Mouse (Mus musculus) embryonic facial prominence, embryonic 13.5 days (tissue): Measurements from ENCODE around the gene BC049715. TPM values are rescaled to one million over a fixed set of nuclear protein-coding genes. Genes with fewer than 3 reads are reported as not detected.
"Not testable (repeated sequence)": the region's sequence is repeated elsewhere in the genome, so short reads cannot be mapped to it uniquely, and the experiment has no call there.

Source experiments
- ATAC-seq: fragments of 200-750 bp; cut with Nextera tagmentation; 2 replicates; pipeline ENCODE4 v1.8.0; 2017; ENCODE audit warnings: low read depth; ENCODE audit not compliant: insufficient number of reproducible peaks, insufficient read depth, low FRiP score, low TSS enrichment
- H3K27ac ChIP-seq: fragments of 300-500 bp; sonication (generic); 2 replicates; pipeline ENCODE4 v1.5.1; 2015; ENCODE audit warnings: moderate library complexity, mild to moderate bottlenecking, inconsistent platforms
- H3K27me3 ChIP-seq: fragments of 300-500 bp; sonication (generic); 2 replicates; pipeline ENCODE4 v1.6.1; 2015; ENCODE audit warnings: mild to moderate bottlenecking, inconsistent platforms
- H3K36me3 ChIP-seq: fragments of 300-500 bp; sonication (generic); 2 replicates; pipeline ENCODE4 v1.6.1; 2015; ENCODE audit warnings: mild to moderate bottlenecking, inconsistent platforms
- H3K4me1 ChIP-seq: fragments of 300-500 bp; sonication (generic); 2 replicates; pipeline ENCODE4 v1.6.1; 2015; ENCODE audit warnings: inconsistent platforms
- H3K4me2 ChIP-seq: fragments of 300-500 bp; sonication (generic); 2 replicates; pipeline ENCODE4 v1.6.1; 2015; ENCODE audit warnings: moderate library complexity, mild to moderate bottlenecking, inconsistent platforms
- H3K4me3 ChIP-seq: fragments of 300-500 bp; sonication (generic); 2 replicates; pipeline ENCODE4 v1.5.1; 2015; ENCODE audit warnings: mild to moderate bottlenecking, inconsistent platforms
- H3K9ac ChIP-seq: fragments of 300-500 bp; sonication (generic); 2 replicates; pipeline ENCODE4 v1.6.1; 2015; ENCODE audit warnings: mild to moderate bottlenecking, inconsistent platforms
- H3K9me3 ChIP-seq: fragments of 300-500 bp; sonication (generic); 2 replicates; pipeline ENCODE4 v1.6.1; 2016; ENCODE audit warnings: inconsistent platforms
- WGBS: fragments of 180-500 bp; shearing (Covaris S2); methylation state at CpG from one replicate; pipeline ENCODE4 v1.1.7; 2015; ENCODE audit warnings: mixed read lengths; 5-methylcytosine and 5-hydroxymethylcytosine counted together
- microRNA-seq: library from miRNA; unstranded; fragments of <30 nt; microRNA quantifications from one replicate; pipeline ENCODE4, GENCODE M21; 2016
- polyA plus RNA-seq: library from polyadenylated mRNA; unstranded; fragments of >200 nt; fragmentation: Nextera tagmentation; extraction: Ambion mirVana; gene quantifications from 2 replicates; pipeline ENCODE4 v1.2.1, GENCODE M21; 2015

BC049715 gene
- polyA plus RNA-seq, 1 experiment from 2014 or later = 4.3 TPM

DNA sequence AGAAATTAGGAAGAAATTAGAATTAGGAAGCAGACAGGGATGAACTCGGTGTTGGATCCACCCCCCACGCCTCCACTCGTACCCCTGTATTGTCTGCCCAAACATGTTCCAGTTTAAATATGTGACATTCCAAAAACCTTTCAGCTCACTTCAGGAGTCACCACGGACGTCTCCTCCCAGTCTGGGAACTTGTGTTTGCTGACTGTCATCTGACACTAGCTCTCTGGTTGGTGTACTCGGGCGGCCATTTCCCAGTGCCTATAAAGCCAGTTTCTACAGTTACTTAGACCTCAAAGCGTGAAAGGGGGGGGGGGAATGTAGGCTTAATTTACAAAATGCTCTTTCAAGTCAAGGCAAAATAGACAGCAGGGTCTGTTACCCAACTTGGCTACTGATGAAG, 54.3 kb downstream of the BC049715 start:
- Histone ChIP-seq H3K27ac (peak overlapping the region; percentile 57; the same call in 1 of the 2 replicates), H3K4me2 (no peak overlapping the region), H3K36me3 (no peaks in the 10 kb centered on the region), H3K9me3 (no peaks in the 10 kb centered on the region), H3K4me3 (no peak overlapping the region), H3K27me3 (no peaks in the 10 kb centered on the region), H3K9ac (no peak overlapping the region), H3K4me1 (peaks cover 9% of the 10 kb centered on the region; the same call in 1 of the 2 replicates)
- 40% methylated on average over 8 of the region's 8 CpGs for WGBS
- no peak for ATAC-seq

DNA sequence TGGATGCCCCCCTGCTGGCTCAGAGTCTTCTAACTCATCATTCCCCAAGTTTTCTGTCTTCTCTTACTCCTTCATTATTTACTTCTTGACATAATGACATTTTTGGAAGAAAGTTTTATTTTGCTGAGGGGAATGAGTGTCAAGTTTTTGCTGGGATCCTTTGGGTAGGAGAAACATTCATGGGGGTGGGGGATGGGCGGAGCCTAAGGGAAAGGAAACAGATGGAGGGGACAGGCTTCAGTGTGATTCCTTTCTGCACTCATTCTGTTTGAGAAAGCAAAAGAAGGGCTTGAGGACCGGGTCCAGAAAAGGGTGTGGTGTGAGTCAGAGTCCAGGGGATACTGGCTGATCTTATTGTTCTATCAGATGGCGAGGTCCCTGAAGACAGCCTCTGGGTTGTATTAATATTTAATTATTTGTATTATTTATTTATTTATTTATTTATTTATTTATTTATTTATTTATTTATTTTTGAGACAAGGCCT, 56.0 kb downstream of the BC049715 start:
- 84% methylated on average over 3 of the region's 3 CpGs for WGBS
- no peak overlapping the region for H3K4me3 ChIP-seq

DNA sequence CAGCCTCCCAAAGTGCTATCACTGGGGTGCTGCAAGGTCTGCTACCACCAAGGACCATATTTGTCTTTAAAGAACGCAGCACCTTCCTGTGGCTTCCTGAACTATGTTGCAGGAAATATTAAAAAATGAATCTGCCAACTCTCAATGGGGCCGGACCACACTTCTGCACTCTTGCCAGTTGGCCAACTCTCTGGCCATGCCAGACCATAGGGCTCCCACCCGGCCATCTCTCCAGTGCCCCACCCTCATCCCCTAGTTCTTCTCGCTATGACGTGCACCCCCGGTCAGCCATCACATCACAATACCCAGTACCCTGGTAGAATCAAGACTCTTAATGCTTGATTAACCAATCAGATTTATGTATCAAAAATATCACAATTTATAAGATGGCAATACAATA, 56.5 kb downstream of the BC049715 start:
- no peak overlapping the region for H3K4me3 ChIP-seq
- no peak overlapping the region for H3K27ac ChIP-seq
- ATAC-seq = no peak
- H3K4me2 ChIP-seq = no peak overlapping the region
- 96% methylated on average over 6 of the region's 6 CpGs for WGBS
- H3K27me3 ChIP-seq = no peaks in the 10 kb centered on the region
- H3K36me3 ChIP-seq = no peaks in the 10 kb centered on the region
- peaks cover 9% of the 10 kb centered on the region; the same call in 1 of the 2 replicates for H3K4me1 ChIP-seq
- no peaks in the 10 kb centered on the region for H3K9me3 ChIP-seq
- H3K9ac ChIP-seq = no peak overlapping the region

More for the DNA sequence above, 56.0 kb downstream of the BC049715 start:
- Histone ChIP-seq H3K9me3 (no peaks in the 10 kb centered on the region), H3K36me3 (no peaks in the 10 kb centered on the region), H3K27me3 (no peaks in the 10 kb centered on the region), H3K27ac (0 out of 2 replicates have a peak overlapping the region, but pooled peaks have one; percentile 4), H3K9ac (no peak overlapping the region), H3K4me1 (peaks cover 9% of the 10 kb centered on the region; the same call in 1 of the 2 replicates), H3K4me2 (no peak overlapping the region)
- no peak for ATAC-seq

DNA sequence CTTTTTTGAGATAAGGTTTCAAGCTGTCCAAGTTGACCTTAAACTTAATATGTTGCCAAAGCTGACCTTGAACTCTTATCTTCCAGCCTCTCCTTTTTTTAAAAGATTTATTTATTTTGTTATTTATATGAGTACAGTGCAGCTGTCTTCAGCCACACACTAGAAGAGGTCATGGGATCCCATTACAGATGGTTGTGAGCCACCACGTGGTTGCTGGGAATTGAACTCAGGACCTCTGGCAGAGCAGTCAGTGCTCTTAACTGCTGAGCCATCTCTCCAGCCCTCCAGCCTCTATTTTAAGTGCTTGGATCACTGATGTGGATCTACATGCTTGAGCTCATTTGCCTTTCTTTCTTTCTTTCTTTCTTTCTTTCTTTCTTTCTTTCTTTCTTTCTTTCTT, 57.3 kb downstream of the BC049715 start:
- not testable (repeated sequence) for ATAC-seq, H3K4me3 ChIP-seq, H3K4me1 ChIP-seq, H3K27me3 ChIP-seq, H3K36me3 ChIP-seq, H3K9ac ChIP-seq, H3K27ac ChIP-seq, H3K4me2 ChIP-seq, H3K9me3 ChIP-seq
- WGBS = 44% methylated on average over 1 of the region's 1 CpGs

DNA sequence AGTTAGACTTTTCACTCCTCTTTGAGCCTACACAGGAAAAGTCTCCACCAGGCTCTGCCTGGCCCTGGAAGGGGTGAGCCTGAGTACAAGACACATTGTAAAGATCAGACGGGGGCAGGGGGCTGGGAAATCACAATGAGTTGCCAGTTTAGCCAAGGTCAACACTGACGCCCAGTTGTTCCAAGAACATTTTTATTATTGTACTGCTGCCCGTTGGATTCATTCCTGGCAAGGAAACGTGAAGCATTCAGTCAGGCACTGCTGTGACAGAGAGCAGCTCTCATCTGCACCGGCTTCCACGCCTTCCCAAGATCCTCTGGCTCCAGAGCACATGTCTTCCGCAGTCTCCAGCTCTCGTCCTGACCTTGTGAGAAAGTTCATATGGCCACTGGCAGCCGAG, 60.4 kb downstream of the BC049715 start:
- H3K27me3 ChIP-seq = no peaks in the 10 kb centered on the region
- no peaks in the 10 kb centered on the region for H3K4me1 ChIP-seq
- no peaks in the 10 kb centered on the region for H3K9me3 ChIP-seq
- no peak overlapping the region for H3K27ac ChIP-seq
- no peak for ATAC-seq
- no peak overlapping the region for H3K9ac ChIP-seq
- H3K4me3 ChIP-seq = no peak overlapping the region
- no peaks in the 10 kb centered on the region for H3K36me3 ChIP-seq
- WGBS = 72% methylated on average over 9 of the region's 9 CpGs
- no peak overlapping the region for H3K4me2 ChIP-seq

DNA sequence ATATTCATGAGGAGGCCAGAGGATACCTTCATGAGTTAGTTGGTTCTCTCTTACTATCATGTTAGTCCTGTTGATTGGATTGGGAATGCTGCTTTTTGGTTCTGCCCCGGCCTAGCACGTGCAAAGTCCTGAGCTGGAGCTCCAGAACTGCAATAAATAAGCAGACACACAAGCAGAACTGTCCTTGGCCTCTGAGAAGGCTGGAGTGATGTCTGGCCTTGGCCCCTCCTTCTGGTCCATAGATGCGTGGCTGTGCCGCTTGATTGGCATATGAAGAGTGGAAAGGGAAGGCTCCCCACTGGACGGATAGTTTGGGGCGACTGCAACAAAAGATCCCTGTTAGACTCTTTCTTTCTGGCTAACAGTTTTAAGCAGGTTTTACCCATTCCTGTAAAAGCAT, 61.6 kb downstream of the BC049715 start:
- no peak for ATAC-seq
- Histone ChIP-seq H3K9me3 (no peaks in the 10 kb centered on the region), H3K27ac (no peak overlapping the region), H3K27me3 (no peaks in the 10 kb centered on the region), H3K4me2 (no peak overlapping the region), H3K4me1 (no peaks in the 10 kb centered on the region), H3K36me3 (no peaks in the 10 kb centered on the region), H3K4me3 (no peak overlapping the region), H3K9ac (no peak overlapping the region)
- WGBS = 88% methylated on average over 6 of the region's 6 CpGs

DNA sequence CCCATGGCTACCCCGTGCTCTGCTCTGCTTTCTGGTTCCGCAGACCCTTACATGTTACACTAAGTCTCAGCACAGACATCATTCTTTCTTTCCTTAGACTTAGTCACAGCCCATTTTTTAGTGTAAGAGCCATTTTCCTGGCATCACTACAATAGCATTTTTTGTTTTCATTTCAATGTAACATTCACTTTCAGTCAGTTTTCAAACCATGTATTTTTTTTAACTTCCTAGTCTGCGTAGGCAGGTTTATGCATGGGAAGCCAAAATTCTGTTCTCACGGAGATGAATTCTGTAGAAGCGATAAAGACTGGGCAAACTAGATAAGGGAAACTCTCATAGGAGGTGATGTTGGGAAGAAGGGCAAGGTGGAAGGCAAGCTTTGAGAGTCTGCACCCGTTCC, 62.1 kb downstream of the BC049715 start:
- H3K9me3 ChIP-seq = no peaks in the 10 kb centered on the region
- no peaks in the 10 kb centered on the region for H3K4me1 ChIP-seq
- WGBS = 91% methylated on average over 6 of the region's 6 CpGs
- no peak overlapping the region for H3K4me2 ChIP-seq
- no peak overlapping the region for H3K4me3 ChIP-seq
- ATAC-seq = no peak
- H3K9ac ChIP-seq = no peak overlapping the region
- H3K36me3 ChIP-seq = no peaks in the 10 kb centered on the region
- H3K27me3 ChIP-seq = no peaks in the 10 kb centered on the region
- H3K27ac ChIP-seq = no peak overlapping the region

Small RNA genes within 50 kb of the gene (microRNA-seq; reads per million reads assigned to microRNA genes)
- gene Gm44364 = not detected

Other genes starting within 250 kb of the BC049715 start
- 6.4 and 9.9 TPM in 2 replicates for gene Plbd1, start 165.7 kb upstream of the BC049715 start, polyA plus RNA-seq
- gene Gucy2c, start 45.9 kb upstream of the BC049715 start, polyA plus RNA-seq = 0.36 TPM in 1 of 2 replicates, not detected in the other
- gene Hist4h4, start 23.2 kb upstream of the BC049715 start, polyA plus RNA-seq = 0.80 and 0.99 TPM in 2 replicates
- 120 and 127 TPM in 2 replicates for gene H2afj, start 19.4 kb upstream of the BC049715 start, polyA plus RNA-seq
- 110 and 112 TPM in 2 replicates for gene Wbp11, start 607 bp downstream of the BC049715 start, polyA plus RNA-seq
- 0.98 and 2.6 TPM in 2 replicates for gene Smco3, start 7.8 kb downstream of the BC049715 start, polyA plus RNA-seq
- 2.8 and 3.1 TPM in 2 replicates for gene Art4, start 30.1 kb downstream of the BC049715 start, polyA plus RNA-seq
- 101 and 192 TPM in 2 replicates for gene Mgp, start 48.2 kb downstream of the BC049715 start, polyA plus RNA-seq
- 0.30 TPM in 1 of 2 replicates, not detected in the other for gene Erp27, start 94.6 kb downstream of the BC049715 start, polyA plus RNA-seq
- gene Pde6h, start 96.2 kb downstream of the BC049715 start, polyA plus RNA-seq = 0.30 TPM in 1 of 2 replicates, not detected in the other
- 85.4 and 93.8 TPM in 2 replicates for gene Arhgdib, start 114.3 kb downstream of the BC049715 start, polyA plus RNA-seq